In the genomic region with DNA sequence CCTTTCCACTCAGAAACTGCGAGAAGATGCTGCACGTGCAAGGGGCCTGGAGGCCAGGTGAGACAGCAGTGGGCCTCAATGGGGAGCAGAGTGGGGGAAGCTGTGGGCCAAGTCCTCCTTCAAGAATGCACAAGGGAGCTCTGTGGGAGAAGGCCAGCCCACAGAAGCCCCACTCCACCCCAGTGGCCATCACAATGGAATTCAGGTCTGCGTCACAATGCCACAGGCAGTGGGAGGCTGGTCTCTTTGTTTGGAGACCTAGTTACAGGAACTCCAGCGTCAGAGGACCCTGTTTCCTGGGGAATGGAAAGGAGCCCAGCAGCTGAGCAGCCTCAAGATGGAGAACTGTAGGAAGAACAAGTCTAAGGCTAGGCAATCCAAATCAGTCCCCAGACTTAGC, we compare ENCODE assay signal across 20 mouse cellular contexts. TPM values are rescaled to one million over a fixed set of nuclear protein-coding genes. Genes with fewer than 3 reads are reported as not detected.
"Had no signal": no experiment of that assay in that cellular context is flagged by ENCODE, and none has a peak within 500 bp of the region (broad histone marks: within the 10 kb centered on the region; RNA-seq: fewer than 3 reads in every experiment).

No protein-coding gene starts in this region.

- H3K4me3 ChIP-seq: limb, embryonic 15.5 days; liver, embryonic 12.5 days; megakaryocyte, embryonic 14.5 days; midbrain, embryonic 15.5 days; neural tube, embryonic 12.5 days had no signal

- H3K9me3 ChIP-seq: limb, embryonic 15.5 days; liver, embryonic 12.5 days; megakaryocyte, embryonic 14.5 days; midbrain, embryonic 15.5 days; neural tube, embryonic 12.5 days had no signal

- DNase-seq: kidney, postnatal 36 days; layer of hippocampus, adult 9-11 months; layer of hippocampus, postnatal 36 days; right cerebral cortex, adult 18-20 months; right cerebral cortex, postnatal 25 days; thymus, adult 2 months; thymus, postnatal 36 days had no signal

- H3K27ac ChIP-seq: kidney, postnatal 0 days; limb, embryonic 15.5 days; liver, embryonic 12.5 days; macrophage; midbrain, embryonic 15.5 days; neural tube, embryonic 12.5 days; stomach, postnatal 0 days had no signal

- H3K27me3 ChIP-seq: limb, embryonic 15.5 days; midbrain, embryonic 15.5 days had no signal

- H3K36me3 ChIP-seq: midbrain, embryonic 15.5 days had no signal

- H3K4me1 ChIP-seq: liver, embryonic 12.5 days; midbrain, embryonic 15.5 days; neural tube, embryonic 12.5 days had no signal

RNA-seq across cellular contexts. Expression of a gene that starts 6.8 kb away (rescaled TPM):
- polyA plus RNA-seq: kidney, postnatal 0 days; limb, embryonic 11.5 days; limb, embryonic 15.5 days; liver, embryonic 12.5 days; liver, embryonic 16.5 days; lung, embryonic 14.5 days; macrophage; midbrain, embryonic 11.5 days; neural tube, embryonic 12.5 days; small intestine, adult 2 months had no signal

RNA-seq across cellular contexts. Expression of a gene that starts 13.2 kb away (rescaled TPM):
- polyA plus RNA-seq: limb, embryonic 11.5 days; limb, embryonic 15.5 days; liver, embryonic 12.5 days; liver, embryonic 16.5 days; lung, embryonic 14.5 days; macrophage; midbrain, embryonic 11.5 days; neural tube, embryonic 12.5 days; small intestine, adult 2 months; stomach, postnatal 0 days had no signal
